Mouse (Mus musculus) layer of hippocampus, adult 11-12 months (tissue): ENCODE data around the gene Sh3gl1.
"Not testable (repeated sequence)": the region's sequence is repeated elsewhere in the genome, so short reads cannot be mapped to it uniquely, and the experiment has no call there.

Experiments used
- DNase-seq: peaks from one replicate; pipeline ENCODE4 v3.0.0; 2022; ENCODE audit warnings: low spot score

Gene Sh3gl1

DNA sequence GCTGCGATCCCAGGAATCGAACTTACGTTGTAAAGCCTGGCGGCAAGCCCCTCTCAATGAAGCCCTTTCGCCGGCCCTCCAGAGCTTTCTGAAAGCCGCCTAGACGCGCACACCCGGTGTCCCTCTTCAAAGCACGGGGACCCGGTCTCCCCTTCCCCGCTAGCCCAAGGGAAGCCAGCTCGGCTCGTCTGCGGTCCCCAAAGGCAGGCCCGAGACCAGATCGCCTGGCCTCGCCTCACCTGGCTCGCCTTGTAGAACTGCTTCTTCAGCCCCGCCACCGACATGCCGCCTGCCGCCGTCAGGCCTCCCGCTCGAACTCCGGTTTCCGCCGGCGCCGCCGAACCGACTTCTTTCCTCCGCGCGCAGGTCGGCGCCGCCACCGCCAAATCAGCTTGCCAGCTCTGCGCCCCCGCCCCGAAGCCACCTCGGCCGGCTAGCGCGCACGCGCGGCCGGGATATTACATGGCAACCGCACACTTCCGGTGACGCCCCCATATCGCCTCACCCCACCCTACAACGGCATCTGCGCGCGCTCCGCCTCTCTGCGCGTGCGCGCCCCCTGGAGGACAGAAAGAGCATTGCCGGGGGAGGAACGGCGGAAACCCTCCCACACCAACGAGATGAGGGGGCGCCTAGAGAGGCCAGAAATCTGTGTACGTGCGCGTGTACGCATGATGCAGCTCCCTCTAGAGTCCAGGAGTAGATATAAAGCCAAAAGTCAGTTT is at the start of gene Sh3gl1:
Gene Sh3gl1 (minus strand): TSS at position 460 of the 725 bp plus-strand sequence.
- DNase-seq, result peak; percentile 99

DNA sequence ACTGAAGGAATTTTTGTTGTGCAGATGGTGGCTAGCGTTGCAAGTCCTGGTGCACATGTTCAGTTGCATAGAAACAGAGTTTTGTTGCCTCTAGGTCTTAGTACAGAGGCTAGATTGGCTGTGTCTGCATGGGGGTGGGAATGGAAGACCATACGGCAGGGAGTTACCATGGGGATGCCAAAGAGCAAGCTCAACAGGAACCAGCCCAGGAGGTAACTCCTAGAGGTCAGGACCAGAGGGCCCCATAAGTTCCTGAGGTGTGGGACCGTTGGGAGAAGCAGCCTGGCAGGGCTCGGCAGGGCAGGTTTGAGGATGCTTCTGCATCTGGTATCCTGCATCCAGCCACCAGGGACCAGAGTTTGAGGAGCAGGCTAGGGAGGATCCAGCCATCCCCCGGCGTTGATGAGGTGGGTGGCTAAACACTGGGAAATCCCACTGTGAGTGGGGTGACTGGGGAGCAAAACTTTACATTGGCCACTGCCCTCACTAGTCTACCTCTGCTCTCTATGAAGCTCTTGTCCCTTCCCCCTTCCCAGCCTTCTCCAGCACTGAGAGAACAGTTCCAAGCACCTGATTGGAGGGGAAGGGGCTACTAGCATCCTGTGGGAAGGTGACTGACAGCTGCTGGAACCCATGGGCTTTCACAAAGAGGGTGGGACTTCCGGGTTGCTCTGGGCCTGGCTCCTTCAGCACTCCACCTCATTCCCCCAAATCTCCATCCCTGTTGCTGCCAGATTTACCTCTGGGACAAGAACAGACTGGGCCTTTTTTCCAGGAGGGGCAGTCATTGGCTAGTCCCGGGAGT is 44.5 kb upstream of the Sh3gl1 start:
- DNase-seq, result peak; percentile 59

DNA sequence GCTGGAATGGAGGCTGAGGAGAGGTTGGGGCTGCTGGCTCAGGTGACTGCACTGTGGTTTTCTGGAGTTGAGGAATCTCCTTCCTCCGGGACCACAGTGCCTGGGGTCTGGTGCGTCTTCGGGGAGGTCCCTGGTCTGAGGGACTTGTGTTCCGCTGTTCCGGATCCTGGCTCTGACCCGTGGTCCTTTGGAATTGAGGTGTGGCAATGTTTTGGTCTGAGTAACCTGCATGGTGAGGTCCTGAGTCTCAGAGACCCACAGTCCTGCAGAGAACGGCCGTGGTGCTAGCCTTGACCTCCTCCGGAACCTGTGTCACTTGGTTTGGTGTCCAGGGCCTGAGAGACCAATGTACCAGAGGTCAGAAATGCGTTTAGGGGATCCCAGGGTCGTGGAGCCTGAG is 43.5 kb upstream of the Sh3gl1 start:
- no peak for DNase-seq

DNA sequence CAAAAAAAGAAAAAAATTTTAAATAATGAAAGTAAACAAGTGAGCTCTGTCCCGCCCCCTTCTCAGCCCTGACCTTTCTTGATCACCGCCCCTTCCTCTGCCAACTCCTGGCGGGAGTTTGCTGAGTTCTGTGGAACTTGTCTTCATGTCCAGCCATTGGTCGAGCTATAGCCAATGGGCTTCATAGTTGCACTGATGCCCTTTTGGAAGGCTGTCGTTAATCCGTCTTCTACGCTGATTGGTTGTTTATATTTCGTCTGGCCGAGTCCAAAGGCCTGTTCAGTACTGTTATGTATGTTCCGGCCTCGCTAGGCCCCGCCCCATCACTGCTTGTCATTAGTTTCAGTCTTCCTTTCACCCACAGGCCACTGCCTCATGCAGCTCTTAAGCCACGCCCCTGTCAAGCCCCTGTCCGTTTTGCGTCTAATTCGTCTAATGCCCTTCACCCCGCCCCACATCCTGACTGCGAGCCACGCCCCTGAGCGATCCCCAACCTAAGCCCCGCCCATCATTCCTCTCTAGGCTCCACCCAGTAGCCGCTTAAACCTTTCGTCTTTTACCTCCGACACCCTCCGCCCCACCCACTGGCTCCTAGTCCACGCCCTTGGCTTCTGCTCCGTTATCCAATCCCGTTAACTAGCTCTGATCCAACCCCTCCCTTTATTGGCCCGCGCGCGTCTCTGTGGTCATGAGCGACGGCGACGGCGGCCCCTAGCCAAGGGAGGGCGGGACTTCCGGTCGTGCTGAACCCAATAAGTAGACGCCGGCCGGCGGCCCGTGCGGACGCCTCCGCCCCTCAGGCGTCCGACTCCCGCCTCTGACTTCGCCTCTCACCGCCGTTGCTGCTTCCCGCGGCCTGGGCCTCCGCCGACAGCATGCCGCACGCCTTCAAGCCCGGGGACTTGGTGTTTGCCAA is 42.7 kb upstream of the Sh3gl1 start, which contains the start of gene Hdgfl2:
Gene Hdgfl2 (plus strand): TSS at position 755 of the 916 bp plus-strand sequence.
- peak; percentile 100 for DNase-seq

DNA sequence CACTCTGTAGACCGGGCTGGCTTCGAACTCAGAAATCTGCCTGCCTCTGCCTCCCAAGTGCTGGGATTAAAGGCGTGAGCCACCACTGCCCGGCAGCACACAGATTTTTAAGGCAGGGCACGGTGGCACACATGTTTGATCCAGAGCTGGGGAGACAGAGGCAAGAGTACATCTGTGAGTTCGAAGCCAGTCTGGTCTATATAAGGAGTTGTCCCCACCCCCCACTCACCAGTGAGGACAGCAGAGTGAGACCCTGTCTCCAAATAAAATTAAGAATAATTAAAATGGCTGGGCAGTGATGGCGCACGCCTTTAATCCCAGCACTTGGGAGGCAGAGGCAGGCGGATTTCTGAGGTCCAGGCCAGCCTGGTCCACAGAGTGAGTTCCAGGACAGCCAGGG is 41.9 kb upstream of the Sh3gl1 start:
- not testable (repeated sequence) for DNase-seq

DNA sequence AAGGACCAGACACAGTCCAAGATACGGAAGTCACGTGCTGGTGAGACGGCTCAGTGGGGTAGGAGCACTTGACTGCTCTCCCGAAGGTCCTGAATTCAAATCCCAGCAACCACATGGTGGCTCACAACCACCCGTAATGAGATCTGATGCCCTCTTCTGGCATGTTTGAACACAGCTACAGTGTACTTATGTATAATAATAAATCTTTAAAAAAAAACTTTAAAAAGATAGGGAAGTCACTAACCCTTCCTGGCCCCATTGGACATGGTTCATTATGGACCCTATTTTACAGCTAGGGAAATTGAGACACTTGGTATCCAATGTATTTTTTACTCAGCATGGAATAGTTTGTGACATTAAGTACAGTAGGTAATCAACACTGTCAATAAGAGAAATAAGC is 41.1 kb upstream of the Sh3gl1 start:
- DNase-seq, result no peak

DNA sequence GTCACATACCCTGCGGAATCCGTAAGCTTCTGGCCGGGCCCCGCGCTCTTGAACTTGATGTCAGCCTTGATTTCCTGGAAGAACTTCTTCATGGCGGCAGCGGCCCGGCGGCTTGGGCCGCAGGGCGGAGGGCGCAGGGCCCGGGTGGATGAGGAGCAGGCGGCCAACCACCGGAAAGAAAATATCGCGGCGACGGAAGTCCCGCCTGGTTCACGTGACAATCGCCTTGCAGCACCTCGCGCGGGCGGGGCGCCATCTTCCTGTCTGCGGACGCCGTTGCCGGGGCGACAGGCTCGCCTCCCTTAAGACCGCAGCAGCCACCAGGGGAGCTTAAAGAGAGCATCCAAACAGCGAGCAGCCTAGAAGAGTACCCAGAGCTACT is 38.4 kb upstream of the Sh3gl1 start, which contains the start of gene Ubxn6:
Gene Ubxn6 (minus strand): TSS at position 202 of the 382 bp plus-strand sequence.
- DNase-seq, result peak; percentile 98

DNA sequence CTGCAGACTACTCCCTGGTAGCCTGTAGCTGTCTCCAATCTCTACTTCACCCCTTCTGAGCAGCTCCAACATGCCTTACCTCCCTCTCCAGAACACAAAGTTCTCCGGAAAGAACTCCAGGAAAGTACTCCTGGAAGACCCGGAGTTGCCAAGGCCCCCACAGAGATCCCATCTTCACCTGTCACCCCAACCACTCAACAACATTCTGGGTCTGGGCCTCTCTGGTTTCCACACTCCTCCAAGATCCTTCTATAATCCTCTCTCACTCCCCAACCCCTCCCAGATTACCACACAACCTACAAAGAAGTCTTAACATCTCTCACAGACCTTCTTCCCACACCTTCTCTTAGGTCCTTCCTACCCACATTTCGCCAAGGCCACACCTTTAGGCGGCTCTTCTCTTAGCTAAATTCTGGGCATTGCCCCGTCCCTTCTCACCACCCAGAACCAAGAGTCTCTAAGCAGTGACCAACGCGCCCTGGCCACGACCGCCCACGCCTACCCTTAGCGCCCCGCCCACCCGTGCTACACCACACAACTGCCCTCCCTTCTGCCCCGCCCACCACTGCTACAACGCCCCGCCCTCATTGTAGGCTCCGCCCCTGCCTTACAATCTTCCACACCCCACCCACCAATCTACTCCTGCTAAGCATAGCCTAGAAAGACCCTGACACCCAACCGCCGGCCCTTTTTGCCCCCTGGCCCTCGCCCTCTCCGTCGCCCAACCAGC is 37.8 kb upstream of the Sh3gl1 start:
- DNase-seq, result peak; percentile 80

DNA sequence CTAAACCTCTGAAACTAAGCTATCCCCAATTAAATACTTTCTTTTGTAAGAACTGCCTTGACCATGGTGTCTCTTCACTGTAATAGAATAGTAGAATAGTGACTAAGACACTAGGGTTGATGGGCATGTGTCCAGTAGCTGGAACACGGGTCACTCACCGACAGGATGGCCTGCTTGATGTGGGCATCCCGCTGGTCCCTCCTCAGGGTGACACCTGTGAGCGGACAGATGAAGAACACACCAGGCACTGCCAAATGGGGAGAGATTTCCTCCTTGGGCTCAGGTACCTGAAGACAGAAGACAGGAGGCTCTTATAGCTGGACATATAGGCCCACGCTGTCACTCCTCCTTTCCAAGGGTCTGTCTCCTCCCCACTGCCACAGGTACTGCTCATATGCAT is 35.8 kb upstream of the Sh3gl1 start:
- DNase-seq, result no peak

DNA sequence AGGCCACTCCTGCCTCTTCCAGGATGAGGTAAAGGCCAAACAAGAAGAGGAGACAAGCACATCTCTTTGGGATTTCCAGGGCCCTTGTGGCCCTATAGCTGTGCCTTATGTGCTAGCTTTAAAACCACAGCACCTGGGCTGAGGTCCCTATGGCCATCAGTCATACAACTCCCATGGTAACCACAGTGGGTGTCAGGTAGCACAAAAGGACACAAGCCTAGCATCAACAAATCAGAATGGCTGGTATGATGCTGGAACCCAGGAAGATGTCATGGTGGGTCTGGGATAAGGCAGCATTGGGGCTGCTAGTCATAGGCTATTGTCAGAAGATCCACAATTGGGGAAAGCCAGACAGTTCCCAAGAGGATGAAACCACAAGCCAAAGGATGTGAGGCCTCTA is 34.7 kb upstream of the Sh3gl1 start:
- no peak for DNase-seq

DNA sequence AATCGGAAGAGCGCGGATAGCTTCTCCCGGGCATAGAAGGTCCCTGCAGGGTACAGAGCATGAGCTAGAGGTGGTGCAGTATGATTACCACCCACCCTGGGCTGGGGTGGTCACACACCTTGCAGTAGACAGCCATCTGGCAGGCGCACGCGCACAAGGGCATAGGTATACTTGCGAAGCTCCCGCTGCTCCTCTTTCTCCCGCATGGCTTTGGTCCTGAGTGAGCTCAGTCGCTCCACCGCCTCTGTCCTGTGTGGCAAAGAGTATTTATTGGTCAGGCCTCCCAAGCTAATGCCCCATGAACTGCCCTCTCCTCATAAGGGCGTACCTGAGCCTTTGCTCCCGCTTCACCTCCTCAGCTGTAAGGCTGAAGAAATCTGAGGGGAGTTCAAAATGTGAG is 32.6 kb upstream of the Sh3gl1 start:
- DNase-seq, result no peak

DNA sequence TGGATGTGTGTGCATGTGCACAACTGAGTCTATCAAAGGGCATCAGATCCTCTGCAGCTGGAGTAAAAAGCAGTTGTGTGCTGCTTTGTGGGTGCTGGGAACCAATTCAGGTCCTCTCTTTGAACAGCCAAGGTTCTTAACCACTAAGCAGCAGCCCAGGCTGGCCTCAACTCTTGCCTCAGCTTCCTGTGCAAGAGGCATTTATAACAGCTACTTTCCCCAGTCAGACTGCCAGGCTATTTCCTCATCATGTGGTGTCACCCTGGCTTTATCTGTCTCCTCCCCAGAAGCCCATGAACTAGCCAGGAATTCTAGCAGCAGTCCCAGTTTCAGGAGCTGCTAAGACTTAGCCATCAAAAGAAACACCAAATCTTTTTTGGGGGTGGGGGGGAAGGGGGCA is 30.0 kb upstream of the Sh3gl1 start:
- DNase-seq, result no peak

DNA sequence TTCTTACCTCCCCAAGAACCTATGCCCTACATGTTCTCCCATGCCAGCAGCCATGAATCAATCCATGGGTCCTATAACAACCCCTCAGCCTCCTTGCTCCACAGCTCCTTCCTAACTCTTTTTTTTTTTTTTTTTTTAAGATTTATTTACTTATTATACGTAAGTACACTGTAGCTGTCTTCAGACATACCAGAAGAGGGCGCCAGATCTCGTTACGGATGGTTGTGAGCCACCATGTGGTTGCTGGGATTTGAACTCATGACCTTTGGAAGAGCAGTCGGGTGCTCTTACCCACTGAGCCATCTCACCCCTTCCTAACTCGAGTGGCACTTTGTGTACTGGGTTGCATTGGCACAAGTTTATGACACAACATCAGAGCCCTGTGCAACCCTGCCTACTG is 29.3 kb upstream of the Sh3gl1 start:
- not testable (repeated sequence) for DNase-seq

DNA sequence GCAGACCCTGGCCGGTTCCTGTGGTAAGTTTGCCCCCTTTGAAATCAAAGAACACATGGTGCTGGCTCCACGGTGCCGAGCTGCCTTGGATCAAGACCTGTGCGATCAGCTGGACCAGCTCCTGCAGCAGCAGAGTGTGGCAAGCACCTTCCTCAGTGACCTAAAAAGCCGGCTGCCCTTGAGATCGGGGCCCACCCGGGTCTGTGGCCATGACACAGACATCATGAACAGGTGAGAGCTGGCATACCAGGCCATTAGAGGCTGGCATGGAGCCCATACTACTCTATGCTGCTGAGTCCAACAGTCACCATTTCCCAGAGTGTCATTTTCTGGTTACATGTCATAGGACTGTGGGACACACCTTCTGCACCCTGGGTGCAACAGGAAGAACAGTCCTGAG is 25.6 kb upstream of the Sh3gl1 start:
- no peak for DNase-seq

DNA sequence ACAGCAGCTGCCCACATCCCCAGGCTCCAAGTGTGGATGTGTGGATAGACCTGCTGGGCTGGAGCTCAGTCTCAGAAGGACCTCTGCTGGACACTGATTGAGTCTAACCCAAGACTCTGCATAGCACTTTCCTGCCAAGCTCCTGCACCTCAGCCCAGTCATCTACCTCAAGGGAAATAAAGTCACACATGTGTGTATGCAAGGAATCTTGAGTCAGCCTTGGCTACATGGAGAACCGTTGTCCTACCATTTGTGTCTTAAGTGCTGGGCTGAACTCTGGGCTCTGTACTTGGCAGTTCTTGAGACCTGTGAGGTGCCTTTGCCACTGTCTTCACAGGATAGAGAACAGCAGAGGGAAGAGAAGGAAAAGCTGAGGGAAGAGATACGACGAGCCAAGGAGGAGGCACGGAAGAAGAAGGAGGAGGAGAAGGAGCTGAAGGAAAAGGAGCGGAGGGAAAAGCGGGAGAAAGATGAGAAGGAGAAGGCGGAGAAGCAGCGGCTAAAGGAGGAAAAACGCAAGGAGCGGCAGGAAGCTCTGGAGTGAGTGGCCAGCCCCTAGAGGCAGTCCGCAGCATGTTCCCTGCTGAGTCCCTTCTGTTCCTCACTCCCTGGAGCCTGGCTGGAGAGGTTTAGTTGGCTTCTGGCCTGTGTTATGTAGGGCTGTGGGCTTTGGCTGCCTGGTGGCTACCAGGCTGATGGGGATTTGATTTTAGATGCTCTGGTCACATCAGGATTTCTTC is 21.1 kb upstream of the Sh3gl1 start:
- no peak for DNase-seq

DNA sequence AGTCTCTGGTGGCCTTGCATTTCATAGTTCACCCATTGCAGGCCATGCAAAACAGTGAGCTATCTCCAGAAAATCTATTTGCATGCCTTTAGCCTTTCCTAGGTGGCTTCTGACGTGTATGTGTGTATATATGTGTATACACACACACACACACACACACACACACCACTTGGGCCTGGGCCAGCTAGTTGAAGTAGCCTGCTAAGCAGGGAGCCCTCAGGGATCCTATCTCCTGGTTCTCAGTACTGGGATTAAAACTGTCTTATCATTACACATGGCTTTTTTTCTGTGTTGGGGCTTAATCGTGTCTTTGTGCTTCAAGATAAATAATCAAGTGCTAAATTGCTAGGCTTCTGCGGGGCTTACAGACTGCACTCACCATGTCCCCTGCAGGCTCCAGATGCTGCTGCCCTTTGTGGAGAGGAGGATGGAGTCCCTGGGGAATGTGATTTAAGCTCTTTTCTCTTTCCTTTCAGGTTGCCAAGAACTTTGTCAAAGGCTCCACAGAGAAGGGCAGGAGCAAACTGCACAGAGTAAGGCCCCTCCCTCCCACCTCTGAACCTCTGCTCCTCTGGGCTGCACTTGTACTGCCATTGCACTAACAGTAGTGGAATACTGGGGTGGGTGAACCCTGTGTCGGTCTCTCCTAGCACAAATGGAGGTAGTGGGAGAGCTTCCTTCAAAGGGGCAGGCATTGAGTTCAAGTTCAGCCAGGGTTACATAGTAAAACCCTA is 19.7 kb upstream of the Sh3gl1 start:
- no peak for DNase-seq

DNA sequence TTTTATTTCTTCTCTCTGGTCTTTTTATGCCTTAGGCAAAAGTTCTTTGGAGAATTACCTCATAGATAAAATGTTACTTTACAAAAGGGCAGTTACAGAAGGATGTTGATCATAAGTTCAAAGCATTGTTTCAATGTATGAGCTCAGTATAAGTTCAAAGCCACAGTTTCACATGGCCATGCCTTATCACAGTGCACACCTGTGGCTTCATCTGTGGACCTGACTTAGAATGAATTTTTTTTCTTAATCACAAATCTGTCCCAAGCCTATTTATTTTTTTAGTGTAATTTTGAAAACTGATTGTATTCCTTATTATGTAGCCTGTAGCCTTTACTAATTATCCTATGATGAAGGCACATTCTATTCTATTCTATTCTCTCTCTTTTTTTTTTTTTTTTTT is 18.5 kb upstream of the Sh3gl1 start:
- no peak for DNase-seq

DNA sequence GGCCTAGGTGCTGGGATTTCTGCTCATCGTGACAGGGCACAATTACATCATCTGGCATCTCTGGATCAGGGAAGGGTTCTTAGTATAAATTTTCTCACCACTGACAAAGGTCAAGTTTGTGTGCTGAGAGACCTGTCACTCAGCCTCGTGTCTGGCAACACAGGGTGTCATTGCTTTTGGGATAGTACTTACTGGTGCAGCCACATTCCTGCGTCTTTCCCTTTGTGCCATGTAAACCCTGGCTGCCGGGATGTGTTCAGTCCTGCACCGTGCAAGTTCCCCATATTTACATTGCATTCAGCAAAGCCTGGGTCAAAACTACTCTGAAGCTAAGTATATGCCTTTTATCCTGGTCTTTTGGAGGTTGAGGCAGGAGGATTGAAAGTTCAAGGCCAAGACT is 14.9 kb upstream of the Sh3gl1 start:
- DNase-seq, result no peak

DNA sequence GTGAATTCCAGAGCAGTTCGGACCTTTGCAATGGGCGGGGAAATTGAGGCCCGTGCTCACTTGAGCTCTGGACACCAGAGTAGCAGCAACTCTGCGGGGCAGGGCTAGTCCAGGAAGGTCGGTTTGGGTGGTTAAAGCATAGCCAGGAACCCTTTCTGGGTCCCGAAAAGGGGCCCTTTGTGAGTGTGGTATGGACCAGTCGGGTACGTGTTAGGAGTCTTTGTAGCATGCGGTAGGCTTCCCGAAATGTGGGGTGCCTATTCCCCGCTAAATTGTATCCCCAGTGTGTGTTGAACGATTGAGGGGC is 4.4 kb upstream of the Sh3gl1 start:
- DNase-seq, result no peak
